Mouse (Mus musculus) E14TG2a.4 (cell line): Measurements from ENCODE around the gene 1700030J22Rik.

Source experiments
- CTCF ChIP-seq: conservative IDR thresholded peaks from 2 replicates; pipeline ENCODE4 v1.5.1; 2014; ENCODE audit warnings: low read length
- NANOG ChIP-seq: IDR thresholded peaks from 2 replicates; pipeline ENCODE4 v1.6.1; 2014; ENCODE audit warnings: borderline replicate concordance, low read length, mixed read lengths
- POU5F1 ChIP-seq: IDR thresholded peaks from 2 replicates; pipeline ENCODE4 v1.6.1; 2014; ENCODE audit warnings: low read length, borderline replicate concordance

DNA sequence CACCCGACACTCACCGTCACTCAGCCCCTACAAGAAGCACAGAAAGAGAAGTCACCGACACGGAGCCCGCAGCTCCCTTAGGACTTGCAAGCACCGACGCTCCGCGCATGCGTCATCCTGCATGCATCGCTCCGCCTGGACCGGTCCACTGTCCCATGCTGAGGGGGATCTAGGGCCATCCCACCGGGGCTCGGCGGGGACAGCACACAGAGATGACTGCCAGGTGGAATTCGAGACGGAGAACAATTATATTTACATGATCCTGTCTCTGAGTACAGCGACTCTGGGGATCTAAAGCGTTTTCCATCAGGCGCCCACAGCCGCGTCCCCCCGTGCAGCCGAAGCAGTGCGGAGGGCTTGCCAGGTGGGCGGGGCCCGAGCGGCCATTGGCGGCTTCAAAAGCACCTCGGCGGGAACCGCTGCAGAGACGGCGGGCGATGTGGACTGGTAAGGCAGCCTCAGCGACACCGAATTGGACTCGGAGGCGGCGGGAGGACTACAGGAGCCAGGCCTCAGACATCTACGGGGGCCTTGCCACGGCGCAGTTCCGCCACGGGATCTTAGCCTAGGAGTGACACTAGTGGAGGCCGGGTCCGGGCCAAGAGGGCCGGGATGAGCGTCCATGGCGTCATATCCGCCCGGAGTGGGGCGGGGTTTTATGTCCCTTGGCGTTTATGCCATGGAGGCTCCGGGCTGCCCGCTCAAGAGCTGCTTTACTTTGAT is 57.3 kb downstream of the 1700030J22Rik start, which contains the start of the genes Cmc2 and Cenpn:
- no peak for TF ChIP-seq CTCF
- no peak for TF ChIP-seq NANOG
- TF ChIP-seq POU5F1, result no peak
